Mouse (Mus musculus): ENCODE measurements around the gene Ap2a2.
"Not testable (repeated sequence)": the region's sequence is repeated elsewhere in the genome, so short reads cannot be mapped to it uniquely, and the experiment has no call there.

The Ap2a2 gene

DNA sequence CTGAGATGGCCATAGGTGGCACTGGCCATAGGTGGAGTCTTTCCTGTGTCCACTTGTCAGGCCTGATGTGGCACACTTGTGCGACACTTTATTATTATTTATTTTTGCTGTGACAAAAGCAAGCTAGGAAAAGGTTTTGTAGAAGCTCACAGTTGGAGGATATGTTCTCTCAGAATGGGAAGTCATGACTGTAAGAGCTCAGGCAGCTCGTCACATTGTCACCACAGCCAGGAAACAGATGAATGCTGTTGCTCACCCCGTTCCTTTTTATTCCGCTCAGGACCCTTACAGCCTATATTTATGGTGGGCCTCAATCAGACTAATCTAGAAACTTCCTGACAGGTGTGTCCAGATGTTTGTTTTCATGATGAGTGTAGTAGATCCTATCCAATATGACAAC is 1.5 kb upstream of the Ap2a2 start:
- no peak for DNase-seq (ENCODE audit: low spot score)

DNA sequence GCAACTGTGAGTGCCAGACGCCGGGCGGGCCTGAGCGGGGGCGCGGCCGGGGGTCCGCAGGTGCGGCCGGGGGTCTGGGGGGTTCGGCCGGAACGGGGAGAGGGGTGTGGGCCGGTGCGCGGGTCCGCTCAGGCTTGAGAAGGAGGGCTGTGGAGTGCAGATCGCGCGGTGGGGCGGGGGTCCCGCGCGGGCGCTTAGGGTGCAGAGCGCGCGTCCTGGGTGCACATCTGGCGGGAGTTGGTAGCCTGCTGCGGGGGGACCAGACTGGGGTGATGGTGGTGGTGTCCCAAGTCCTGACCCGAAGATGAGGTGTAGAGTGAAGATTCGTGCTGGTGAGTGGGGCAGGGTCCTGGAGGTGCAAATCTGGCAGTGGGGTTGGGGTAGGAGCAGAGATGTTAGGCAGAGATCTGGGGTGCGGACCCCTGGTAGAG is 463 bp downstream of the Ap2a2 start:
- DNase-seq (ENCODE audit: low spot score): peak; percentile 20

DNA sequence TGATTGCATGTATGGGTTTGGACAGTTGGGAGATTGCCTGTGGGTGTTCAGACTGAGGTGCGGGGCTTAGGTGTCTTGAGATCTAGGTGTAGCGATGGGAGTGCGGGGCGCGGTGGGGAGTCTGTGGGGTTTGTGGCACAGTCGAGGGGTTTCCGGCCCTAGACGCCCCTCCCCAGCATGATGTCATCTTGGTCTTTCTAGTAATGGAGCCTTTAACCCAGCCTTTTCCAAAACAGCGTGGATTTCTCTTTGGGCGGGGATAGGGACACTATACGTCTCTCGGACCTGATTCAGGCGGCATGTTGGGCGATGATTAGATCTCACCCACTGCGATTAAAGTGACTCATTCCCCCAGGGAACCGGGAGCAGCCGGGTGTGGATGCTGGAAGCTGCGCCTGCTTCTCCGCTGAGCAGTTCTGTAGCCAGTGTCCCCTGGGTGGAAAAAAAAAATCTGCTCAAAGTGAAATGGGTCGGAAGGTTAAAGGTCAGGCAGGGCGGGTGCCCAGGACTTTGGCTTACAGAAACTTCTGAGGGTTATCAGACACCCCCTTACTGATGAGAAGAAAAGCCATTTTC is 967 bp downstream of the Ap2a2 start:
- DNase-seq (ENCODE audit: low spot score): peak; percentile 38

DNA sequence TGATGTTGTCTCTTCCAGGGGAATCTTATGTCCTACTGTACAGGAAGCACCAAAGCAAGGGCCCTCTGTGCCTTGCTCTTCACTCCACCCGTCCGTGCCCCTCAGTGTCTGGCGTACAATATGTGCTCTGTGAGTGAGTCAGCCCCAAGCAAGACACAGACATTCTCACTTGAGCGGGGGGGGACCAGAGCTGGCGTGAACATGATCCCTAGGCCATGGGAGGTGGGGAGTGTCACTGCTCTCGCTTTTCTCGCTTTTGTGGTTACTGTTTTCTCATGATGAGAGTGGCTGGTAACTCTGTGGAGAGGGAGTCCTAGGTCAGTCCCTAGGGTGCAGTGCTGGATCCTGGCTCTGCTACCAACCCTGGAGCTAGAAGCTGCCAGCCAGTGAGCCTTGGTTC is 2.6 kb downstream of the Ap2a2 start:
- DNase-seq (ENCODE audit: low spot score): no peak

DNA sequence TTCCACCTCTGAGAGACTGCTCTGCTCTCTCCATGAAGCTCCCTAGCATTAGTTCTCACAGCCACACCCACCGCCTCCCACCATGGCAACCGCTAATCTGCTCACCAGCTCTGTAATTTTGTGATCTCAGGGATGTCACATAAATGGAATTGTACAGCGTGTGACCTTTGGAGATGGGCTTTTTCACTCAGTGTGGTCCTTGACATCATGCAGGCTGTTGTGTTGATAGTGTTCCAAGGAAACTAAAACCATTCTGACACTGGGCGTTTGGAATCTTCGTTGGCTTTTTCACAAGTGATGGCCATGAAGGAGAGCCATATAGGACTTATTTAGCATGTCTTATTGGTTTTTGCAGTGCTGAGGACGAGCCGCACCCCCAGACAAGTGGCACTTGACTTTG is 4.6 kb downstream of the Ap2a2 start:
- DNase-seq (ENCODE audit: low spot score): no peak

DNA sequence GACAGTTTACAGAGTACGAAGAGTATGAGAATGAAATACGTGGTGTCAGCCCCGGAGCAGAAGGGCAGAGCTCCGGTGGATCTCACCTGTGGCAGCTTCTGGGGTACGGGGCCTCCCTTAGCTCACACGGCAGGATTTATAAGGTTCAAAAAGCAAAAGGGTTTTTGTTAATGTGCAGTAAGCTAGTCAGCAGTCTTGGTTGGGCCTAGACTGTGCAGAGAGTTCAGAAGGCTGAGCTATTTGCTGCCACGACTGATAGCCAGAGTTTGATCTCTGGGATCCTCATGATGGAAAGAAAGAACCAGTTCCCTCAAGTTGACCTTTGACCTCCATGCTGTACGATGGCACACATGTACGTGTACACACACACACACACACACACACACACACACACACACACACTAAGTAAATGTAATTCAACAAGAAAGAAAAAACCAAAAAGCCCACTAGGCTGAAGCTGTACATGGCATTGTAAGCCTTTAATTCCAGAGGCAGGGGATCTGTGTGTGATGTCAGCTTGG is 7.4 kb downstream of the Ap2a2 start:
- no peak for DNase-seq (ENCODE audit: low spot score)

DNA sequence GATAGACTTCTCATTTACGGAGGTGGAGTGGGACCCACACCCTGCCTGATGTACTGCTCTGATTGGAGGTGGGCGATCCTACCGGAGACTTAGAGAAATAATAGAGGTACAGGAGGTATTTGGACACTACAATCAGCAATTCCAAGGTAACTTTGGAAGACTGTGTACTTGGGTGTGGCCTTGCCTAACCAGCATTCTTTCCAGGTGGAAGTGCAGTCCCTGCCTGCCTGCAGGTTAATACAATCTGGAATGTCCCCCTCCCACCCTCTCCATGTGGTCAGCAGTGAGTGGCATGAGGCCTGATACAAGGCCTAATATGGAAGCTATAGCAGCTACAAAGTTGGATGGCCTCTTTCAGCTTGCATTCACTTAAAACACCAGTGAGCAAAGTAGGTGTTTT is 7.9 kb downstream of the Ap2a2 start:
- DNase-seq (ENCODE audit: low spot score): no peak

DNA sequence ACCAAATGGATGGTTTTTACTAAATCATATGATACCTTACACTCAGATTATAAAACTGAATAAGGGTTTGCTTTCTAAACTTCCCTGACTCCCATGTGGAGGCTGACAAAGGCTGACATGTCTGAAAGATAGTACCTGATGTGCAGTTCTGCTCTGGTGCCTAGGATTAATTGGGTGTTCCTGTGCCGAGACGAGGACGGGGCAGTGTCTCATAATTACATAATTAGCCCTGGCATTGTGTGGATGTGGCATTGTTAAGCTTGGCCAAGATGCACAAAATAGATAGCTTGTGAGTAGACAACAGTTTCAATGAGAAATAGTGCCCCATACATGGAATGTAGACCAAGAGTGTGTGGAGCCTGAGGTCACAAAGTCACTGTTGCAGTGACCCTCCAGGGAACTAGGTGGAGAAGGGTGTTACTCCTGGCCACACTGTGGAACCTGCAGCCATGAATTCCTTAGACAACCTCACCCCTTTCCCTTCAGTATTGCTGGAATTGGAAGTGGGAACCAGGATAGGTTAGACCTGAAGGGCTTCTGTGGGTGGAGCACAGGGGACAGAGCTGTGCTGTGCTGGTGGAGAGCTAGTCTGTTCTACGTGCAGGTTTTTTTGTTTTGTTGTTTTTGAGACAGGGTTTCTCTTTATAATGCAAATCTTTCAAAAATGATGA is 8.8 kb downstream of the Ap2a2 start:
- no peak for DNase-seq (ENCODE audit: low spot score)

DNA sequence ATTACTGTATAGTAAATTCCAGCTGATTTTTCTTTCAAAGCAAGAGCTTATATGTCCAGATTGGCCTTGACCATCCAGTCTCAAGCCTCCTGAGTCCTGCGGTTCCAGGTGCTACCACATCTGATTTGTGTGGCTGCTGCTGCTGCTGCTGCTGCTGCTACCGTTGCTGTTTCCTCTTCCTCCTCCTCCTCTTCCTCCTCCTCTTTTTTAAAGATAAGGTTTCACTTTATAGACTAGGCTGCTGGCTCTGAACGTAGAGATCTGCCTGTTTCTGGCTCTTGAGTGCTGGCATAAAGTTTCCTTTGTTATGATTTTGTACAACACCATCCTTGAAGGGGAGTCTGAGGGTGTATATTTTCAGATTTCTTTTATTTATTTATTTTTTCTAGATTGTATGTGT is 12.1 kb downstream of the Ap2a2 start:
- DNase-seq (ENCODE audit: low spot score): no peak

DNA sequence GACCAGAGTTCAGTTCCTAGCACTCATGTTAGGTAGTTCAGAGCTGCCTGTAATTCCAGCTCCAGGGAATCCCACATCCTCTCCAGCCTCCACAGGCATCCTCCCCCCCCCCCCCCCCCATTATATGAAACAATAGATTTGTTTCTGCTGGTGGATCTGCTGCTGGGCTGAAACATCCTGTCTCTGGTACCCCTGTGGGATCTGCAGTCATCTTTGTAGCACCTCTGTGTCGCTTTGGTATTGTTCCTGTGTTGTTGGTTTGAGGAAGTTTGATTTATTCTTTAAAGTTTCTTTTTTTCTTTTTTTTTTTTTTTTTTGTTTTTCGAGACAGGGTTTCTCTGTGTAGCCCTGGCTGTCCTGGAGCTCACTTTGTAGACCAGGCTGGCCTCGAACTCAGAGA is 13.5 kb downstream of the Ap2a2 start:
- no peak for DNase-seq (ENCODE audit: low spot score)

DNA sequence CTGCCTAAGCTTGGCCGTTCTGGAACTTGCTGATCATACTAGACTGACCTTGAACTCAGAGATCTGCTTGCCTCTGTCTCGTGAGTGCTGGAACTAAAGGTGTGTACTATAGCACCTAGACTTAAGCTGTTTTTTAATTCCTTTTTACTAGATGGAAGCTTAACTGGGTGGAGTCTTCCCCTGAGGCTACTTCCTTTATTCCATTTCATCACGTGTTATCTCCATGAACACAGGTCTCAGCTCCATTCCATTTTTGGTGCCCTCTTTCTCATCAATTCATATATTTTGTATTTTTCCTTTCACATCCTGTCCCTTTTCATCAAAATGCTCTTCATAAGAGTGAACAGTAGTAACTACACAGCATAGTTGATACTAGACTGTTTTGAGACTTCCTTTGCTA is 15.8 kb downstream of the Ap2a2 start:
- no peak for DNase-seq (ENCODE audit: low spot score)

DNA sequence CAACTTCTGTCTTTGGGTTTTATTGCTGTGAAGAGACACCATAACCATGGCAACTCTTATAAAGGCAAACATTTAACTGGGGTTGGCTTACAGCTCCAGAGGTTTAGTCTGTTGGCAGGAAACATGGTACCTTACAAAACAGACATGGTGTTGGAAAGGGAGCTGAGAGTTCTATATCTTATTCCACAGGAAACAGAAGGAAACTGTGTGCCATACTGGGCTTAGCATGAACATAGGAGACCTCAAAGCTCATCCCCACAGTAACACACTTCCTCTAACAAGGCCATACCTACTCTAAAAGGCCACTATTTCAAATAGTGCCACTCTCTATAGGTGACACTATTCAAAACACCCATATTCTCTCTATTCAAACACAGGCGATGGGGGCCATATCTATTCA is 16.5 kb downstream of the Ap2a2 start:
- DNase-seq (ENCODE audit: low spot score): no peak

DNA sequence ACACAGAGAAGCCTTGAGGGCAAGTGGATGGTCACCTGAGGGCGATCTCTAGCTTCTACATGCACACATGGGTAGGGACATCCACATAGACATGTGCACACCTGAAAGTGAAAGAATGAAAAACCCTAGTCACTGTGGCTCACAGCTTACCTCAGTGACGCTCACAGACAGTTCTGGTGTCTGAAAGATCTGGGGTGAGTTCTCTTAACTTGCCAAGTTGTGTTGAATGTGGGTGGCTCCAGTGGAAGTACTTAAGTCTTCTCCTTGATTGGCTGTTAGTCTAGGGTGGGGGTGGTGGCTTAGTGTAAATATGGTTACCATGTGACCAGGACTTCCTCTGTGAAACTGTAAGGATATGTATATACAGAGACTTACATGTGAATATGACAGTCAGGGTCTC is 17.0 kb downstream of the Ap2a2 start:
- DNase-seq (ENCODE audit: low spot score): no peak

DNA sequence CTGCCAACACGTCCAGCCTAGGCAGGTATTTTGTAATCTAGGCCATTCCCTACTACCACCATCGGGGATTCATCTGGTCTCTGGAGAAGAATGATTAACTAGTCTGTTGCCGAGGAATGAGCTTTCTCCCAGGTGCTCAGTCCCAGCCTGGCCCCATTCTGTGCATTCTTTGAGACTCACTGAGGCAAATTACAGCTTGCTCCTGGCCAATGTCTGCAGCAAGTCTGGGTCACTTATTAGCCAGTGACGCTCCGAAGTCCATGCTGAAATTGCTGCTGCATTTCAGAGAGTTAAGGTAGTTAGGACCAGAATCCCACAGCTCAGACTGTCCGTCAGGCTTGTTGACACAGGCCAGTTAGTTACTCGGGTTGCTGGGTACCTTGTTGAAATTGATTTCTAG is 19.4 kb downstream of the Ap2a2 start:
- no peak for DNase-seq (ENCODE audit: low spot score)

DNA sequence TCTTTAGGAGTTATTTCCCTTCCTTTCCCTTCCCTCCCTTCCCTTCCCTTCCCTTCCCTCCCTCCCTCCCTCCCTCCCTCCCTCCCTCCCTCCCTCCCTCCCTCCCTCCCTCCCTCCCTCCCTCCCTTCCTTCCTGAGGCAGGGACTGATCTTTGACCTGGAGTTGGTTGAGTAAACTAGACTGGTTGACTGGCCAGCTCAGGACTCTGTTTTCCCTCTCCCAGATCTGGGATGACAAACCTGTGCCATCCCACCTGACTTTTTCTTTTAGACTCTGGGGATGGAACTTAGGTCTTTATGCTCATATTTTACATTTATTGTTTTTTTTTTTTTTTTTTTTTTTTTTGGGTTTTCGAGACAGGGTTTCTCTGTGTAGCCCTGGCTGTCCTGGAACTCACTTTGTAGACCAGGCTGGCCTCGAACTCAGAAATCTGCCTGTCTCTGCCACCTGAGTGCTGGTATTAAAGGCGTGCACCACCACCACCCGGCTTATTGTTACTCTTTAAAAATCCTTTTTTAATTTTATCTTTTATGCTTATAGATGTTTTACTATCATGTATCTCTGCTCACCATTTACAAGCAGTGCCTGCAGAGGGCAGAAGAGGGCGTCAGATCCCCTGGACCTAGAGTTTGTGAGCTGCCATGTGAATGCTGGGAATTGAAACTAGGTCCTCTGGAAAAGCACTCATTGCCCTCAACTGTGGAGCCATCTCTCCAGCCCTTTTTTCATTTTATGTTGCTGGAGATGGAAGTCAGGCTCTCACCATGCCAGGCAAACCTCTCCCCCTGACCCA is 22.3 kb downstream of the Ap2a2 start:
- no peak for DNase-seq (ENCODE audit: low spot score)

DNA sequence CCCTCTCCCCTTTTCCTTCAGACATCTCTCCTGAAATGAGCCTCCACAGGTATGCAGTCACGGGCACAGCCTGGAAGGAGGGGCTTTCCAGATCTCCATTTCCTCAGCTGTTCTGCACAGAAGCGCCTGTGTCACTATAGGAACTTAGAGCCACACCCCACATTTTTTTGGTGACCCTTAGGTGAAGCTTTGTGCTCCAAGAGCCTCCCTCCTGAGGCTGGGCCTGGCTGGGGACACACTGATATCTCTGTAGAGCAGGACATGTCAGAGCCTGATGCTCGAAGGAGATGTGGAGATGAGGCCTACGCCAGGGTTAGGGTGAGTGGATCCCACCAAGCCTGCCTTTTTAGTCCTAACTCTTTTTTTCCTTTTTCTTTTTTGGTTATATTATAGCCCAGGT is 23.3 kb downstream of the Ap2a2 start:
- DNase-seq (ENCODE audit: low spot score): no peak

DNA sequence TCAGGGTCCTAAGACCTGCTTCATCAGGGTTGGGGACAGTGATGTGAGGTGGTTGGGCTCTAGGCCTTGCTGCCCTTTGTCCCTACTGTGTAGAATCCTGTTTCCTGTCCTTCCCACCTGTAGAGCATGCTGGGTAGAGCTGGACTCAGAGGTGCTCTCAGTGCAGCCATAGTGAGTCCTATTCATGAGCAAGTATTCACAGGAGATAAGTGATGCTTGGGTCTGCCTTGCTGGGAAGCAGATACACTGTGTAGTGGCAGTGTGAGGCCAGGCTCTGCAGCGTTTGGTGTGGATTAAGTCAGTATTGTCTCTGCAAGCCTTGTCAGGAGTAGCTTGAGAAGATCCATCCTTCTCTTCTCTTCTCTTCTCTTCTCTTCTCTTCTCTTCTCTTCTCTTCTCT is 23.9 kb downstream of the Ap2a2 start:
- DNase-seq (ENCODE audit: low spot score): no peak

DNA sequence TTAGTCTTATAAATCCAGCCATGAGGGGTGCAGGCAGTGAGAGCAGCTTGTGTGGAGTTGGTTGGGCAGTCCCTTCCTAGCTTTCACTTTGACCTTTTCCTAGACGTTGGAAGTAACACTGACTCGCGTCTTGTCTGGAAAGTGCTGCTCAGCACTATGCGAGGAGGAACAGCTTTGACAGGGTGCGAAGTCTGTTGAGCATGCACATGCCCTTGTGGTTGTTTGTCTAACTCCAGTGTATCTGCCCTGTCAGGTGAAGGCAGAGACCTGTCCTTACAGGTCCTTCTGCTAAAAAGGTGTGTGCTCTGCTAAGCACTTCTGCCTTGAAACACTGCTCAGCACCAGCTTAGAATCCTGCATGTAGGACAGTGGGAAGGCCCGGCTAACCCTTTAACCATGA is 26.9 kb downstream of the Ap2a2 start:
- no peak for DNase-seq (ENCODE audit: low spot score)

DNA sequence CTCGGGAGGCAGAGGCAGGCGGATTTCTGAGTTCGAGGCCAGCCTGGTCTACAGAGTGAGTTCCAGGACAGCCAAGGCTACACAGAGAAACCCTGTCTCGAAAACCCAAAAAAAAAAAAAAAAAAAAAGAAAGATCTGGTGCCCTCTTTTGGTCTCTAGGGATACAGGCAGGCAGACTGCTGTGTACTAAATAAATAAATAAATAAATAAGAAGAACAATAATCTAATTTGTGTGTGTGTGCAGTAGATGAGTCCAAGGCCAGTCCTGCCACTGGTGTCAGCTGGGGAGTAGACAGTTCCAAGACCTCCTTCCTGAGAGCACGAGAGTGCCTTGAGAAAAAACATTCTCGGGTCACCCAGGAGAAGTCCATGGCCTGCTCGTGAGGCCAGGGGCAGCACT is 28.3 kb downstream of the Ap2a2 start:
- not testable (repeated sequence) for DNase-seq (ENCODE audit: low spot score)

DNA sequence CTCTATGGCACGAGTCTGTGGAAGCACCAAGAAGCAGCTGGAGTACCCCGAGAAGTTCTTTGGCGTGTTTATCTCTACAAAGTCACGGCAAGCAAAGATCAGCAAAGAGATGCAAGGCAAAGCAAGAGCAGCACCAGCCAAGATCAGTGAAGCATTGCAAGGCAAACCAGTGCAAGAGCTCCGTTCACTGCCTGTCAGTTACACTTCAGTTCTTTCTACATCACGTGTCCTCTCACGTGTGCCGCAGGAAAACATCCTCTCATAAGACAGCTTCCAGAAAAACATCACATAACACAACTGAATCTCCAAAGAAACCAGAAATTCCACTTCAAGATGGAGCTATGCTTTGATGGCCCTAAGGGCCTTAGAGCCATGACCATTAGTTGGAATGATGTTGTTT is 29.0 kb downstream of the Ap2a2 start:
- no peak for DNase-seq (ENCODE audit: low spot score)

DNA sequence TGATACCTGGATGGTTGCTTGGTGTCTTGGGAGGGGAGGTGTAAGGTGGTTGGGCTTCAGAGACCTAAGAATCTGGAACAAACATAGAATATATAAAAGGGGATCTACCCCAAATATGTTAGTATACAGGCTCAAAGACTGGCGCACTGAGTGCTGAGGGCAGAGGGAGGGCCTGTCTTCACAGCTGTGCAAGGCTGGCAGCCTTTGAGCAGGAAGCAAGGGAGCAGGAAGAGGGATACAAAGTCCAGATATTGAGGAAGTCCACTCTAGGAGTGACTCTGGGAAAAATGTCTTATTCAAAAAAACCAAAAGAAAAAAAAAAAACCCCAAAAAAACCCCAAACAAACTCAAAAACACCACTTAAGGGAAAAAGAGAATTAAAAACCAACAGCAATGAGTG is 30.1 kb downstream of the Ap2a2 start:
- no peak for DNase-seq (ENCODE audit: low spot score)

DNA sequence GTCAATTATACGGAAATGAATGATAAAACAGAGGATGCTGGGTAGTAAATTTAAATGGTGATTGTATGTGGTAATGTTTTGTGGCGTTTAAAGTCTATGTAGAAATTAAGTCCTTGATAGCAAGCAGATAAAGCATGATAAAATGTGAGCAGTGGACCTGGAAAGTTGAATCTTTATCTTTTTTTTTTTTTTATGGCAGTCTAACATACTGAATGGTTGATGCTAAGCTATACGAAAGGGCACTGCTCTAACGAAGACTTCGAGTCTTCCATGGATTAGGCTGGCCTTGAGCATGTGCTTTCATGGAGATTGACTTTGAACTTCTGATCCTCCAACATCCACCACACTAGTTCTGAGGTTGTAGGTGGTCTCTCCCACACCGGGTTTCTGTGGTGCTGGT is 31.1 kb downstream of the Ap2a2 start:
- DNase-seq (ENCODE audit: low spot score): no peak

DNA sequence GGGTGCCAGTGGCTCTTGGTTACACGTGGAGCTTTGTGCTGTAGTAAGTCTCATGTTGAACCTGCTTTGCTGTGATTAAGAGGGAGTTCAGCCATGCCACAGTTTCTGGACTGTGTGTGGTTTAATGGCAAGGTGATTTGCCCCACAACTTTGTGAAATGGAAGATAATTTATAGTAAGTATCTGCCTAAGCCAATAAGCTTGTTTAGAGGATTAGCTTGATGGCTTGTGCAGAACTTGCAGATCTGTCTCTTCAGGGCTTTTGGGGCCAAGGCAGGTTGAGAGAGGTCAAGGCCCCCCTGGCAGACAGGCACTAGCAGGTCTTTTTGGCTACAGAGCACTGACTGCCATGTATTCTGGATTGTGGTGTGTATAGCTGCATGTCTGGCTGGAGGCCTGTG is 35.0 kb downstream of the Ap2a2 start:
- DNase-seq (ENCODE audit: low spot score): no peak

All from urinary bladder, postnatal 25 days (tissue).